Mouse (Mus musculus): ENCODE results near the gene Sord.

- TF ChIP-seq CTCF (IDR thresholded peaks at IDR 0.05; ENCODE audit: control insufficient read depth, insufficient read depth, insufficient read length) (no peak), MYOD1 (IDR thresholded peaks at IDR 0.05; ENCODE audit: control insufficient read depth, insufficient read length, low read depth) (no peak), MAX (IDR thresholded peaks at IDR 0.05) (no peak), FOSL1 (IDR thresholded peaks at IDR 0.05; ENCODE audit: insufficient read depth, low read length, poor library complexity, severe bottlenecking) (no peak), CEBPB (IDR thresholded peaks at IDR 0.05; ENCODE audit: low read depth) (no peak)
Measured at GRCm38 (mm10) chr2:122194509-122194929, 40.0 kb upstream of the Sord start.
